Mouse (Mus musculus): Measurements from ENCODE around the gene Pdgfc.
"Not testable (repeated sequence)": the region's sequence is repeated elsewhere in the genome, so short reads cannot be mapped to it uniquely, and the experiment has no call there.

The Pdgfc gene

DNA sequence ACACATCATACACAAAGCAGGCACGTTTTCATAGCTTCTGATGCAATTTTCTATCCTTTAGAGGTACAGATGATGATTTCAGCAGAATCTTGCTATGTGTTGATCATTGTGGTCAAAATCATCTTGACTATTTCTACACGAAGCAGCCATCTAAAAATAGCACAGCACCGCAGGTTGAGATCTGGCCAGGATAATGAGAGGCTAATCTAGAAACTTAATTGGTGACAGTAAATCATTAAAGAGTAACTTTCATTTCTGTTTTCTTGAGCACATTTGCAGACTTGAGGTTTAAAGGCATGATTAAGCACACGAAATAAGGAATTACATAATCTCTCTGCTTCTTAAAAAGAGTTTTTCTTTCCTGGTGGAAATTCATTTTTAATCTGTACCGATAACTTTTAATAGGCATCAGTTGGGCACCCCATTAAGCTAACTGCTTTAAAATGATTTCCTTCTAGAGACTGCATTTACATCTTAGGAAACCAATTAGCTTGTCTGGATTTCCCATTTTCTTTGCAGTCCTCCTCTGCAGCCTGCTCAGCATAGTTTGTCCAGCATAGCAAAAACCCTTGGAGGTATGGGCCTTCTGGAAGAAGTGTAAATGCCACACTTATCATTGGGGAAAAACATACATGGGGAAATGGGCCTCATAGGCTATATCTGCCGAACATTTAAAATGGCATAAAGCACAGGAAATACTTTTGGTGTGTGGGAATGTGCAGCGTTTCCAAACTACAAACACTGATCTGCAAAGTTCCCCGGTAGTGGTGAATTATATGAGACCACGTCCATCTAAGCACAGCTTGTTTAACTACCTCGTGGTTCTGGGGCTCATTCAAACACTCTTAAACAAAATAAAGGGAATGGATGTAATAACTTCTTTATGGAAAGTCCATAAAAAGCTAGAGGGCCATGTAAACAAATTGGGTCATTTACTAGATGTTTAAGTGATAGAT lies 10.7 kb downstream of the Pdgfc start:
- no peak for DNase-seq (ENCODE audit: low spot score)

DNA sequence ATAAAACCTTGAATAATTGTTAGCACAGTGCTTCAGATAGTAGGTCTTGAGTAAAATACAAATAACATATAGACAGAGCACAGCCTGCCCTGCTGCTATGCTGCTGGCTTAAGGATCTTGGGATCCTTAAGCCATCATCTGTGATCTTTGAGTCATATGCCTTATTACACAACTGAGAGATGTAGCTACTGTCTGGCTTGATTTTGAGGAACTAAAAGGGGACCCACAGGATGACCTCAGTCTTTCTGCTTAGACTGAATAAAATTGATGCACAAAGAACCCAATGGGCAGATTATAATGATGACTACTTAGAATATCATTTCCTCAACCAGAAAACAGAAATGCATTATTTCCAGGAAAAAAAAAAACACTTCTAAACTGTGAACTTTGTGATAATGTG lies 15.3 kb downstream of the Pdgfc start:
- DNase-seq (ENCODE audit: low spot score): no peak

DNA sequence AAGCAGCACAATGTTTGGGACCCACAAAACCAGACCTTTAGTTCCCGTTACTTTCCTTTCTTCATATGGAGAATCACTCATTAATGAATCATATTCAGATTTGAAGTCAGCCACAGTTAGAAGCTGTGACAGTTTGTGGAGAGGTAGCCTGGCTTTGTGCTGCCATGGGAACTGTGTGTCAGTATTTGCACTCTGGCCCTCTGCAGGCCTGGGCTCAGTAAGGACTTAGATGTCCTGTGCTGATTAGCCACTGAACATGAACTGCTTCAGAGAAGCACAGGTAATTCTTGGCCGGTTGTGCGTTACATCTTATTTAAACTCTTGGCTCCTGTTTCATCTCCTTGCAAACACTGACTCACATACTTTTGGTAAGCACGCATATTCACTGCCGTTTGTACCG lies 16.2 kb downstream of the Pdgfc start:
- DNase-seq (ENCODE audit: low spot score): peak; percentile 14

DNA sequence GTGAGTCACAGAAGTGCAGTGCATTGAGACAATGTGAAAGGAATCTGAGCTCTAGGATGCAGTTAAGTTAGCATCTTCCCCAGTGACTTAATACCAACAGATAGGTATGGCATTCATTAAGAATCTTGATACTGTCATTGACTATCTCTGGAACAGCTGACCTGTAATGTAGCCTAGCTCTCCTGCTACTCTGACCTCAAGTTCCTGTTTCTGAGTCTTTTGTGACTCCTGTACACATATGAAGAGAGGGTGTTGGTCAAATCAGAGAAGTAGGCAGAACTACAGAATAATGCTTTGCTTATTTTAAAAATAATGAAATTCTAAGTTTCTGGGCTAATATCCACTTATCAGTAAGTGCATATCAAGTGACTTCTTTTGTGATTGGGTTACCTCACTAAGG lies 17.9 kb downstream of the Pdgfc start:
- DNase-seq (ENCODE audit: low spot score): no peak

DNA sequence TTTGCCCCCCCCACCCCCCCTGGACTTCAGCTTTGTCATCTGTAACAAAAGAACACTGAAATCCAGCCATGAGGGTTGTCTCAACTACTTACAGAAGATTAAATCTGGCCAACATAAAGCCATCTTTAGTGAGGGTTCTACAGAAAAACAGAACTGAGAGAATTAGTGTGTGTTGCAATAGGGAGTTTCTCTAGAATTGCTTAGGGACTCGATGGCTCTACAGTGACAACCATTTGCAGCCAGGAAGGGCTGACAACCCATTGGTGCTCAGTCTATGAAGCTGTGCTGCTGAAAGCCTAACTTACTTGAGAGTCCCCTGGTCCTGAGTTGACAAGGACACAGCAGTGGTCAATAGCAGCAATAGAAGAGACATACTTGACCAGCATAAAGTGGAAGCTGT lies 21.5 kb downstream of the Pdgfc start:
- DNase-seq (ENCODE audit: low spot score): no peak

DNA sequence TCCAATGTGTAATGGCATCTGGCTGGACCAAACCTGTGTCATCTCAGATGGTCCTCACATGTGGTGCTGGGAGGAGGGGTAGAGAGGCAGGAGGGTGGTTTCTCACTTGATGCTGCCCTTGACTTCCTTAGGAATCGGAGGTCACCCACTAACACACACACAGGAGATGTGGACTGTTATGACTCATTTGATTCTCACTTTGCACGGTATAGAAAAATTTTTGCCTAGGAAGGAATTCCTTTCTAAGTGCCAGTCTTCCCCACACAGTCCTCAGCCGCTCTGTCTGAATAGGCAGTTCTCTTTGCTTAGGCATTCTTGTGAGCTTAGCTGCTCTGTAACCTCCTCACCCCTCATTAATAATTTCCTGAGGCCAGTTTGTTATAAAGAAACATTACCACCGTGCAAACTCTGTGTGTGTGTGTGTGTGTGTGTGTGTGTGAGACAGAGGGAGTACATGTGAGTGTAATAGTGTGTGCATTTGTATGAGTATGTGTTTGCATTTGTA lies 22.4 kb downstream of the Pdgfc start:
- DNase-seq (ENCODE audit: low spot score): no peak

DNA sequence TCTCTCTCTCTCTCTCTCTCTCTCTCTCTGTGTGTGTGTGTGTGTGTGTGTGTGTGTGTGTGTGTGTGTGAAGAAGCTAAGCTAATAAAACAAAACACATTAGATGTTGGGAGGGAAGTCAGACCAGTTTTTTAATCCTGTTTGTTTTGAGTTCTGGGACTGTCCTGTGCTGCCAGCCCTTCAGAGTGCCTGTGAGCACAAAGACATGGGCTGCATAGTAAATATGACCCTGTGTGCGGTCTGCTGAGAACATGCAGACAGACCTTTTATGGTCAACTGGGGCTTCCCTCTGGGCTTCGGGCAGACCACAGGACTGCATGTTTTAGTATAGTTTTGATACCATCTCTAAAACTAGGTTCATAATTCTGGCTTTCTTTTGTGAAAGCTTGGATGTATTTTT lies 32.3 kb downstream of the Pdgfc start:
- no peak for DNase-seq (ENCODE audit: low spot score)

DNA sequence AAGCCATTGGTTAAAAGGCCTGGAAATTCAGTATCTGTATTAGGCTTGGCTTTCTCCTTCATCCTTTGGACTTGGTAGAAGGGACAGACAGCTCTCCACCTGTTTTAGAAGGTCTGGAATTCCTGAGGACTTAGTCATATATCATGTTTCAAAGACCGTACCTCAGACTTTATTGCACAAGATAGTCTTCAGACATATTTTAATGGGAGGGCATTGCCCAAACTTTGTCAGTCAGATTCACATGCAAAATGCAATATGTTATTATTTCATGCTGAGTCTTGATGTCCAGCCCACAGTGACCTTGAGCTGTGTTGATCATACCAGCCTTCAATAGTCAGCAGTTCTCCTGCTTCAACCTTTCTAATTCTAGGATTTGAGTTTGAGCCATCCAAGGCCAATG lies 64.9 kb downstream of the Pdgfc start:
- DNase-seq (ENCODE audit: low spot score): no peak

DNA sequence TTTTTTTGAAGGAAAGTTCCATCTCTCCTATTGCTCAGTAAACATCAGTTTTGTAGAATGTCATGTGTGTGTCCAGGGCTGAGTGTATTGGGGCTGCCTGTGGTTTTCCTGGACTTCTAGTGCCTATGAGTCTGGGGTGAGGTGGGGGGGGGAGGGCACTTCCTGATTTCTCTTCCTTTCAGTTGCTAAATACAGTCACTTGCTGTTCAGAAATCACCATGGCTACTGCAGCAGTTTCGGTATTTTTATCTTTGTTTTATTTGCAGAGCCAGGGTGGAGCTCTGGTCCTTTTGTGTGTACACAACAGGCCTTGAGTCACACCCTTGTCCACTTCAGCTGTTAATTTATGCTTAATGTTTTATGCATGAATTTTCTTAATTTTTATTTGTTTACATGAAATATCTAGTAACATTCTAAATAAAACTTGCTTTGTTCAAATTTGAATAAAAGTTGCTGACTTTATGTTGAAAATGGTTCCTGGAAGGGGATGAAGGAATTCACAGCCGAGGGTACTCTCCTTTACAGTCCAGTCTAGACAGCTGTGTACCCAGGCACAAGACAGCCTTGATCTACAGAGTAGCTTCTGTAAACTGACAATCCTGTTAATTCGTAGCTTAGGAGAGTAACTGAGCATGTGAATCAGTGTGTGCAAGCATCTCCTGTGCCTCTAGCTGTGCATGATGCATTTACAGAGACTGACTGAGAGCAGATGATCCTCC lies 66.1 kb downstream of the Pdgfc start:
- no peak for DNase-seq (ENCODE audit: low spot score)

DNA sequence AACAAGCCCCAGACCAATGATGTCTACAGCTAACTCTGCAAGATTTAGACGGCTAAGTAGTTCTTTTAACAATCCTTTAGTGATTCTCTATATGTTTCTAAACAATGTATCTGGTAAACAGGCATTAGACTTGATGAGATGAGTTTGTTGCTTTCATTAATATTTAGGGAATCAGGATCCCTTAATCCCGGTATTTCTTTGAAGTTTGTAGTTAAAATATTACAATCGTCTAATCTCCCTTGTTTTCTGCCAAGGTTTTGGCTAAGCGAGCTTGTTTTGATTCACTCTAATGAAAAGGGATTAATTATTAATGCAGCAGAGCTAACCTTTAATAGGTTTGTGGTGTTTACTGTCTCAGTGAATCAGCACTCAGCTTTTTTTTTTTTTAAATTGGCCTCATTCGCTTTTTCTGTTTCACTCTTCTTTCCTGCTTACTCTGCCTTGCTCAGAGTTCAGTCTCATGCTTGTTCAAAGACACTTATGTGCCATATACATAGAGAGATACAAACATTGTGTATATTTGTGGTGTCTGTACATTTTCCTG lies 66.7 kb downstream of the Pdgfc start:
- DNase-seq (ENCODE audit: low spot score): no peak

DNA sequence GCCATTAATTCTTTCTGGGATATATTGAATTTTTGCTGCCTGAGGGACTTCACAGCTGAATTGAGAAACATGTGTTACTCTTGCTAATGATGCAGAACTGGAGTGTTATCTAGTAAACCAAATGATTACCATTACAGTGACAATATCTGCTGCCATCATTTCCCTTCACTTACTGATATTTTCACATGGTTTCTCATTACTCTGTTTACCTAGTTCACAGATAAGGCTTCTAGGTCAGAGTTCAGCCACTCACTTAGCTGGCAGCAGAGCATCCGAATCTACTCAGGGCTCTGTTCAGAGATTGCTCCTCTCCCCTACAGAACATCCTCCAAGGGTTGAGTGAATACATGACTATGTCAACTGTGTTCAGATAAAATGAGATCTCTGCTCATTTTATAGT lies 71.3 kb downstream of the Pdgfc start:
- no peak for DNase-seq (ENCODE audit: low spot score)

DNA sequence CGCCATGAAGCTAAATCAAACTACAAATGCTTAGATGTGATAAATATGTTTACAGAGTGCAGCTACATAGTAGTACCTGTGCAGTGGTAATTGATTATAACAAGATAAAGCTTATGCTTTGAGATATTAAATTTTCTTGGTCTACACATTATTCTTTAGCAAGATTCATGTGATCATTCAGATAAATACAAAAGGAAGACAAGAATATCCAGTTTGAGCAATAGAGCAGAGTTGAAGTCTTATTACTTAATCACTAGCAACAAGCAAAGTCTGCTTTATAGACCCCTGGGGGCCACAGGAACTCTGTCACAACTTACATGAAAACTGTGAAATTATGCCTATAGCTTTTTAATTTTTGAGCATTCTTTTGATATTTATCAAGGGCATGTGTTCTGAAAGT lies 74.8 kb downstream of the Pdgfc start:
- no peak for DNase-seq (ENCODE audit: low spot score)

DNA sequence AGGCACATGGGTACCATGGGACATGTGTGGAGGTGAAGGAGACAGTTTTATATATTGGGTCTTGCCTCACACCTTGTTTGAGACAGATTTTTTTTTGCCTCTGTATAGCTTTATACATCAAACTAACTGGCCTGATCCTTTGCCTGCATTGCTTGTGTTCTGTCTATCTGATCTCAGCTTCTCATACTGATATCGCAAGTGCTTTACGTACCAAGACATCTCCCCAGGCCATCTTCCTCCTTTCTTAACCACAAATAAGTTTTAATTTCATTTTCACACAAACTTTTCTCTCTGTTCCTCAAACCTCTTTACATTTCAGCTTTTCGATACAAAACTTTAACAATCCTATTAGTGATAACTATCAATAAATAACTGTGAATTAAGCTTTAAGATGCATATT lies 76.7 kb downstream of the Pdgfc start:
- no peak for DNase-seq (ENCODE audit: low spot score)

DNA sequence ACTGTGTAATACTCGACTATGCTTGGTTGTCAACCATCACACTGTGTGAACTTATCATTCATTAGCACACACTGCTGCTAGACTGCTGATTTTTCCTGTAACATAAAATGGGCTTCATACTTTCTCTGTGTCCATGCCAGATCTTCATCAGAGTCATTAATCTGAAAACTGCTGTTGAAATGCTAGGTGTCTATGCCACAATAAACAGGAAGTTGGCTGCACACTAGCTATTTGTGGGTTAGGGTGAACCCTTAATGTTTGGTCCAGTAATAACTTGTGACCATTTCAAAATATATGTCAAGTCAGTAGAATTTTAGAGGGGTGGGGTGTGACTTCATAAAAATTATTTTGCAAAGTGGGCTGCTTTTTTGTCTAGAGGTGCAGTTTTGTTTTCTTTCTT lies 84.4 kb downstream of the Pdgfc start:
- DNase-seq (ENCODE audit: low spot score): no peak

DNA sequence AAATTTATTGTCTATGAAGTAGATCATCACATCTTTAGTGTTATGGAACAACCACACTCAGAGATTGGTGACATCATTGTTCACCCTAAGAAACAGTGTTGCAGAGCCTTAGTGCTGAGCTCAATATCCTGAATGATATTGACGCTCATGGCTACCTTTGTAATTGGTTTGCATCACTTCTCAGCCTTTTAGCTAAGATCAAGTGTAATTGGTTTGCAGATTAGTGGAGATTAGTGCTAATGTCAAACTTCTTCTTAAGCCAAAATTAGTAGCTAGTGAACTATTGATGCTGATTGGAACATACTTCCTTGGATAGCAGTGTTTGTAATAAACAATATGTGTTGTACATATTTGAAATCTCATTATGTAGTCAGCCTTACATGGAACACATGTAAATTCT lies 85.5 kb downstream of the Pdgfc start:
- DNase-seq (ENCODE audit: low spot score): no peak

DNA sequence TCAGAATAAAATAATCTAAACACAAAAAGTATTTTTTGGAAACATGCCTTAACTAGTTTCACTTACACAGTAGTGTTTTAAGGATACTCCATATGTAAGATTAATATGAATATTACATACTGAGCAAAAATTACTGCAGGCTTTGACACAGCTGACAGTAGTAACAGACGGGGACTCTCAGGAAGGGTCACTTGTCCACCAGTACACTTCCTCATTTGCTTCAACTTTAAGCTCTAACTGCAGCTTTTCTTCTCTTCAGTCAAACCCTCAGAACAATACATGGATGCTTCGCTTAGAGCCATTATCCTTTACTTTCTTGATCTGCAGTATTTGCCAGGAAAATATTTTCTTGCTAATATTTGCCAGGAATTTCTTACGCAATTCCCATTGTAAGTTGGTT lies 87.2 kb downstream of the Pdgfc start:
- no peak for DNase-seq (ENCODE audit: low spot score)

DNA sequence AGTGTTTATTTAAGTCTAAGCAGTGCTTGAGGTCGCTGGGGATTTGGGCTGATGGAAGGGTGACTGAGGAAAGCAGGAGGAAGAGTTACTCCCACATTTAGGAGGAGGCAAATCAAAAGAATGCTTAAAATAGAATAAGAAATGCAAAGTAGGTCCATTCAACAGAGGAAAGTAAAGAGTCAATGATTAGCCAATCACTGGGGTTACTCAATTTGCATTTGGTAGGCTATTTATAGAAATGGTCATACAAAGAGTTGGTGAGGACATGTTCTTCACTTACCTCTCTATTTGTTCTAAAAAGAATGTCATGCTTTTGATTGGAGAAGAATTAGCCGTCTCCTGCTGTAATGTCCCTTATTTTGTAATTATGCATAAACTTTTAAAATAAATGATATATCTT lies 90.8 kb downstream of the Pdgfc start:
- DNase-seq (ENCODE audit: low spot score): no peak

DNA sequence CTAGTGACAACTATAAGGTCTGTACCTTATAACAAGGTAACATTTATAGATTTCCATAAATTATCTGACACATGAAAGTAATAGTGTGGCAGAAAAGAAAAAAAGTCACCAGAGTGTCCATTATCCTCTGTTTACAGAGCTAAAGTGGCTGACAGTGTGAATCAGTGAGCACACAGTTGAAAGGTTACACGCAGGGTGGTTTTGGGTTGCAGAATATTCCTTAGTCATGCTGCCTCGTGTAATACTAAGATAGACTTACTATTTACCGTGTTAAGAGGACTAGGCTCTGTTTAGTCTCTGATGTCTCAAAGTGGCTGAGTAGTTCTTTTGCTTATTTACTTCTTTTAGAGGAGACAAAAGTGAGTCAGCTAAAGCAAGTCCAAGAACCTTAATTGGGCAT lies 100.8 kb downstream of the Pdgfc start:
- no peak for DNase-seq (ENCODE audit: low spot score)

DNA sequence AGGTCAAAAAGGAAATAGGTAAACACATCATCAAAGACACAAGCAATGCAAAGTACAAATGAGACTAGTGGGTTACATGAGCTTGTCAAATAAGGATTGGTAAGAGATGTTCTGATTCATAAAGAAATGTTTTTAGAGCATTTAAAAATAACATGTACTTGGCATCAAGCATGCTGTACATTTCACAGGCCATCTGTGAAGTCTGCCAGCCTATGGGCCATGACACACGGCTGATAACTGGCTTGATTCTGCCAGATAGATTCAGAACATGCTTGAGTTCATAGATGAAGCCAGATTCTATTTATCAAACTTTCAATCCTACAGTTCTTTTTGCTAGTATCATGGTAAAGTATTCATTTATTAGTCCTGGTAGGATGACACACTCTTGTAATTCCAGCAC lies 101.8 kb downstream of the Pdgfc start:
- DNase-seq (ENCODE audit: low spot score): not testable (repeated sequence)

DNA sequence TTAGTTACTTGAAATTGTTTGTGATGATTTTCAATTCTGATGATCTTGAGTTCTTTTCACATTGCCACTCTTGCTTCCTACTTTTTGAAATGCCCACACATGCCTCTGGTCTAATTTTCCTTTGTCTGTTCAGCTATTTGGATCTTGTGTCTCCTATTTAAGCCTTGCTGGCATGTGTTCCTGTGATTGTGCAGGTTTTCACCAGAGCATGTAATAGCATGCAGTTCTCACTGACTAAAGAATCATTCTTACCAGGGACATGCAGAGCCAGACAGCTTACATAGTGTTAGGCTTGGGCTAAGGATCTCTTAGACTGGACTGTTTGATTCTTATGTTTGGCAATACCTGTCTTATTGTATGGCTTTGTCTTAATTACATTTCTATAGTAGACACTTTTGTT lies 107.5 kb downstream of the Pdgfc start:
- no peak for DNase-seq (ENCODE audit: low spot score)

DNA sequence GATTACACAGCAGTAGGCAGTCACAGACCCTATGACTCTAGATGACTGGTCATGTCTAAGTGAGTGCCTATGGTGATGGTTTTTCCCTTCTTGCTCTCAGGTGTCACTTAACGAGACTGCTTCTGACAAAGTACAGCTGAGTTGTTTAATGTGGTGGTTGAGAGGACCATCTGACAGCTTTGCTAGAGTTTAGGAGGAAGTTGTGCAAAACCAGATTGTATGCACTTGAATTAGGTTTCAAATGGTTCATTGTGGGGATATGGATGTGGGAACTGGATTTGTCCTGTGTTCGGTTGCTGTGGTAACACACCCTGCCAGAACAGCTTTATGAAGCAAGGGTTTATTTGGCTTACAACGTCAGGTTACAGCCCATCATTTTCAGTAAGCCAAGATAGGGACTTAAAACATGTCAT lies 112.9 kb downstream of the Pdgfc start:
- no peak for DNase-seq (ENCODE audit: low spot score)

DNA sequence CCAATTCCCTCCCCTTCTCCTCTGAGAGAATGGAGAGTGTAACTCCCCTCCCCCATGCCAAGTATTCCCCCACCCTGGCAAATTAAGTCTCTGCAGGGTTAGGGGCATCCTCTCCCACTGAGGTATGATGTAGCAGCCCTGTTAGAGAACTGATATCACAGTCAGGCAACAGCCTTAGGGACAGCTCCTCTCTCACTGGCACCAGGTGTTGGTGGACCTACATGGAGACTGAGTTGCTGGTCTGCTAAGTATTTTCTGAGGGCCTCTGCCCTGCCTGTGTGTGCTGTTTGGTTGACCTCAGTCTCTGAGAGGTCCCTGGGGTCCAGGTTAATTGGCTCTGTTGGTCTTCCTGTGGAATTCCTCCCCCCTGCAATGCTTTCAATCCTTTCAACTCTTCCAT lies 114.0 kb downstream of the Pdgfc start:
- no peak for DNase-seq (ENCODE audit: low spot score)

DNA sequence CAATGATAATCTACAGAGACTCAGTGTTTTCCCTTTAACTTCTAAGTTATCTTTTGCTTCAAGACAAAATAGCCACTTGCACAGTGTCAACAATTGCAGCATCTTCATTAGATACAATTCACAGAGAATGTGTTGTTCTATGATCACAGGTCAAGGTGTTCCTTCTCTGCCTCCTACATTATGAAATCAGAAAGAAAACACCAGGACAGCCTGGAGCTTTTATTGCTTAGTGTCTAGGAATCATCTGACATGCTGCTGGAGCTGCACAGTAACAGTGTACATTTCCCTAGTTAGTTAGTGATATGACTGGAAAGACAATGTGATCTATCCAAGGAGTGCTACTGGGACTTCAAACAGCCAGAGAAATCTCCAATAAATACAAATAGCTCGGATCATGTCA lies 118.2 kb downstream of the Pdgfc start:
- DNase-seq (ENCODE audit: low spot score): no peak

All from urinary bladder, postnatal 14 days (tissue).